Mouse (Mus musculus): Measurements from ENCODE around the gene Flywch1.

The Flywch1 gene

DNA sequence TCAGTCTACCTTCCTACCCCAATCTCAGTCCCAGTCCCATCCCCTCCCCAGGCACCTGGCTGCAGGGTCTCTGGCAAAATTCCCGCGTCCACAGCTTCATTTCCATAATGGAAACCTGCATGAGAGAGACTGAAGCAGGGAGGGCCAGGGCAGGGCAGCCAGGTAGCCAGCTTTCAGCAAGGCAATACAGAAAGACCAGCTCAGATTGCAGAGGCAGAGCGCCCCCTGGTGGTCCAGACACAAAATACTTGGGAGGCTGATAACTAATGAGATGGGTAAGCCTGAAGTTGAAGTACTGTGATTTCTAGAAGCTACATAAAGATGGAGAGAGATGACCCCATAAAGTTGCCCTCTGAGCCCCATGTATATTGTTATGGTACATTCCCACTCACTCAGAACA is 65.2 kb downstream of the Flywch1 start:
- DNase-seq (ENCODE audit: low read depth in 1 of 2, low spot score in 2 of 2) = peak; percentile 22 to 49

DNA sequence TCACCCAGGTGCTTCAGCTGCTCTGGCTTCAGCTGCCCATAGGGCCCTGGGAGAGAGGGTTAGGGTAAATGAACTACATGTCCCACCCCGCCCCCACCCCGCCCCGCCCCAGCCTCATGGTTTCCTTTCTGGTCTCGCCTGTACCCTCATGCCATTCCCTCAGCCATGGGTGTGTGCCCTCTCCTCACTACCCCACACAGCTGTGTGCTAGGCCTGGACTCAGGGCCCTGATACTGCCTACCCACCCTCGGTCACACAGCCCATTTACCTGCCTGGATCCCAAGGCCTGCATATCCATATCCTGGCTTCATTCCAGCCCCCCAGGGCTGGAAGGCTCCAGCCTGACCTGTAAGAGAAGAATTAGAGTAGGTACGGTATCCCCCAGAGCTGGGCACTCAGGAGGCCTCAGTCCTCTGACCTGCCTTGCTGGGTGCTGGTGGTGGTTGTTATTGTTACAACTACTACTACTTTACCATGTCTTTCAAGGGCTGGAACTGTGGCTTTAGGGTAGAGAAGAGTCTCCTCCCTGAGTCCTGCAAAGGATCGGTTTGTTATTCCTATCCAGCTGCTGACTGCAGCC is 65.8 kb downstream of the Flywch1 start:
- DNase-seq (ENCODE audit: low read depth in 1 of 2, low spot score in 2 of 2) = no peak

DNA sequence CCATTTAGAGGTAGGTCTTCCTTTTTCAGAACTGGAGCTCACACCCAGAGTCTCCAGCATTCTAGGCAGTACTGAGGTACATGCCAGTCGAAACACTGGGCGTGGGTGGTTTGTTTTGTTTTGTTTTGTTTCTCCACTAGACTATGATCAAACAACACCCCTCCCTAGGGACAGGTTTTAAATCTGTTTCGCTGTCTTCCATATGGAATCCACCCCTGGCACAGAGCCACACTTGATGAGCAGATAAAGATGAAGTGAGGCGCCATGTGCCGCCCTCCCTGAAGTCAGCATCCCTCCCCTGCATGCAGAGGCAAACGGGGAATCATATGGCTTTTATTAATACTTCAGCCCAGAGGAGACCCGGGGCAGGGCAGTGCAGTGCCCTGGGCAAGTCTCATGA is 66.7 kb downstream of the Flywch1 start:
- no peak for DNase-seq (ENCODE audit: low read depth in 1 of 2, low spot score in 2 of 2)

DNA sequence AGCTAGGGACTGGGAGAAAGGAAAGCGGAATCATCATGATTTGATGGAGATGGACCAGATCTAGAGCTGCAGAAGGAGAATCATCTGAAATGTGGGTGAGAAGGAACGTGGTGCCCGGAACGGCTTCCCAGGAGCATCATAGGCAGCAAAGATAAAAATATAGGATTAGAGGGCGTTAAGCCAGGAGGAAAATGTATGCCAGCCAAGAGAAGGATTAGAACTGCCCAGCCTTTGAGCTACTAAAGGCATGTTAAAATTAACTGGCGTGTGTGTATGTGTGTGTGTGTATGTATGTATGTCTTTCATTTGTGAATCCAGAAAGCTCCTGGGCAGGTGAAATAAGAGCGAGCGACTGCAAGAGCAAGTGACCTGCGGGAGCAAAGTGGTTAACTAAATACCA is 68.1 kb downstream of the Flywch1 start:
- no peak for DNase-seq (ENCODE audit: low read depth in 1 of 2, low spot score in 2 of 2)

Measured in monocyte, adult 2 months (primary cell).